Comparison of ENCODE assay signal across 9 mouse cellular contexts in genomic region chr13:94115476-94115875, GRCm38 (mm10). TPM values are rescaled to one million over a fixed set of nuclear protein-coding genes. Genes with fewer than 3 reads are reported as not detected.
DNase-seq lines count a peak whose midpoint lies in the region; ATAC-seq and TF ChIP-seq lines count a peak whose summit lies in the region.
"Had no signal": no experiment of that assay in that cellular context is flagged by ENCODE, and none has a peak within 500 bp of the region (broad histone marks: within the 10 kb centered on the region; RNA-seq: fewer than 3 reads in every experiment).

No protein-coding gene starts in this region.

- no peak overlapping the region for H3ac ChIP-seq in myocyte (ENCODE audit: control insufficient read depth, insufficient read length)

- peaks cover 78% of the 10 kb centered on the region for H3K79me2 ChIP-seq in myocyte (ENCODE audit: control insufficient read depth, insufficient read depth)

- peaks cover 7% of the 10 kb centered on the region for H3K36me3 ChIP-seq in myocyte (ENCODE audit: control insufficient read depth, insufficient read depth)
- no peaks in the 10 kb centered on the region for H3K36me3 ChIP-seq in forebrain, embryonic 15.5 days
- H3K36me3 ChIP-seq: hindbrain, embryonic 15.5 days had no signal

- H3K9ac ChIP-seq in forebrain, embryonic 15.5 days (replicated peaks), result no peak overlapping the region
- H3K9ac ChIP-seq: hindbrain, embryonic 15.5 days had no signal

- H3K4me2 ChIP-seq in myocyte (ENCODE audit: low read depth), result peak overlapping the region; percentile 87
- no peak overlapping the region for H3K4me2 ChIP-seq in forebrain, embryonic 15.5 days (replicated peaks)
- H3K4me2 ChIP-seq: hindbrain, embryonic 15.5 days had no signal

- ATAC-seq in forebrain, embryonic 15.5 days (replicated peaks), result no peak
- ATAC-seq: forebrain, embryonic 16.5 days had no signal

- no peak for TF ChIP-seq POLR2A in myocyte (IDR thresholded peaks at IDR 0.05; ENCODE audit: insufficient read length, low read depth)

- WGBS in forebrain, embryonic 15.5 days, result 43% methylated on average over 4 of the region's 4 CpGs

- H3K27me3 ChIP-seq in myocyte (ENCODE audit: control insufficient read depth, insufficient read depth, insufficient read length), result no peaks in the 10 kb centered on the region
- no peaks in the 10 kb centered on the region for H3K27me3 ChIP-seq in forebrain, embryonic 15.5 days
- H3K27me3 ChIP-seq: hindbrain, embryonic 15.5 days had no signal

- no peaks in the 10 kb centered on the region for H3K9me3 ChIP-seq in forebrain, embryonic 15.5 days
- H3K9me3 ChIP-seq: hindbrain, embryonic 15.5 days had no signal

- H3K4me1 ChIP-seq in forebrain, embryonic 15.5 days, result no peaks in the 10 kb centered on the region
- H3K4me1 ChIP-seq: hindbrain, embryonic 15.5 days had no signal

- peak; percentile 50 for DNase-seq in lung, postnatal 10 days
- DNase-seq in lung, postnatal 25 days (ENCODE audit: low spot score), result no peak
- DNase-seq in adrenal gland, postnatal 36 days, result peak; percentile 82 to 88
- DNase-seq in kidney, adult 18-20 months, result peak; percentile 73
- DNase-seq in frontal cortex, postnatal 36 days (ENCODE audit: low spot score in 2 of 2), result no peak

- H3K27ac ChIP-seq in forebrain, embryonic 15.5 days (replicated peaks), result no peak overlapping the region
- H3K27ac ChIP-seq: hindbrain, embryonic 15.5 days had no signal

- H3K4me3 ChIP-seq in myocyte, result no peak overlapping the region
- H3K4me3 ChIP-seq in forebrain, embryonic 15.5 days, result no peak overlapping the region
- H3K4me3 ChIP-seq: hindbrain, embryonic 15.5 days had no signal

TF ChIP-seq in myocyte, 11 proteins besides CTCF, POLR2A, EP300 and RAD21:
- no peak for TF ChIP-seq E2F4 (IDR thresholded peaks at IDR 0.05; ENCODE audit: insufficient read depth)
- no peak for TF ChIP-seq POLR2AphosphoS2 (IDR thresholded peaks at IDR 0.05; ENCODE audit: insufficient read length, low read depth)
- no peak for TF ChIP-seq USF1 (IDR thresholded peaks at IDR 0.05; ENCODE audit: low read depth)
- no peak for TF ChIP-seq CEBPB (IDR thresholded peaks at IDR 0.05; ENCODE audit: insufficient read depth, poor library complexity, severe bottlenecking)
- TF ChIP-seq SRF (IDR thresholded peaks at IDR 0.05; ENCODE audit: control insufficient read depth, insufficient read length, low read depth), result no peak
- no peak for TF ChIP-seq REST (IDR thresholded peaks at IDR 0.05; ENCODE audit: insufficient read depth, insufficient read length)
- no peak for TF ChIP-seq TCF3 (IDR thresholded peaks at IDR 0.05; ENCODE audit: insufficient read length, low read depth)
- TF ChIP-seq MAX (IDR thresholded peaks at IDR 0.05; ENCODE audit: low read depth), result no peak
- no peak for TF ChIP-seq MYOG (IDR thresholded peaks at IDR 0.05; ENCODE audit: control insufficient read depth in 1 of 3, insufficient read depth in 1 of 3, insufficient read length in 2 of 3, low read depth in 2 of 3)
- TF ChIP-seq TCF12 (IDR thresholded peaks at IDR 0.05; ENCODE audit: insufficient read depth, poor library complexity, severe bottlenecking), result no peak
- no peak for TF ChIP-seq MYOD1 (IDR thresholded peaks at IDR 0.05; ENCODE audit: control insufficient read depth in 1 of 3, insufficient read length in 2 of 3, low read depth in 2 of 3)

RNA-seq across cellular contexts. Expression of gene Lhfpl2, which starts 57.9 kb away (rescaled TPM):
- 10 to 100 TPM; 32.3 to 35.3 TPM for total RNA-seq in adrenal gland, postnatal 36 days (2021)
- polyA plus RNA-seq in myocyte (2012; fragmentation: generic; extraction: Trizol), result 35.7 TPM
- polyA plus RNA-seq in forebrain, embryonic 15.5 days (2015; fragmentation: Nextera tagmentation; extraction: Ambion mirVana), result 14.7 and 15.5 TPM in 2 replicates

Comparison
In these comparisons a context has a peak if more than half of its experiments do, and no peak if none do; other contexts are left out.
1. DNase-seq: peak in lung, postnatal 10 days (single experiment), adrenal gland, postnatal 36 days (2 of 2) and kidney, adult 18-20 months (single experiment); none in lung, postnatal 25 days (single experiment) and frontal cortex, postnatal 36 days (0 of 2).